Mouse (Mus musculus): ENCODE results near the gene Olfr221. TPM values are rescaled to one million over a fixed set of nuclear protein-coding genes. Genes with fewer than 3 reads are reported as not detected.
"Not testable (repeated sequence)": the region's sequence is repeated elsewhere in the genome, so short reads cannot be mapped to it uniquely, and the experiment has no call there.

Olfr221 gene
- polyA plus RNA-seq (2011; ENCODE audit: insufficient read length, low read depth, missing spikeins) = not detected in 2 replicates

- not testable (repeated sequence) for H3K27ac ChIP-seq (ENCODE audit: insufficient read depth, low read length); H3K4me3 ChIP-seq (ENCODE audit: insufficient read depth, low read length); H3K4me1 ChIP-seq (ENCODE audit: control insufficient read depth, insufficient read depth, low read length)
These were observed at the start of gene Olfr221 for GRCm38 (mm10) chr14:52042359-52042758. Gene Olfr221, minus strand, starts transcription at chr14:52042459.

GRCm38 (mm10) chr14:52083083-52083482 lies 40.8 kb upstream of the Olfr221 start:
- no peak overlapping the region for H3K27ac ChIP-seq (ENCODE audit: insufficient read depth, low read length)
- TF ChIP-seq POLR2A (IDR thresholded peaks at IDR 0.05; ENCODE audit: low read depth, low read length) (no peak), CTCF (IDR thresholded peaks at IDR 0.05; ENCODE audit: borderline replicate concordance, insufficient read depth, low read length) (no peak)
- H3K4me3 ChIP-seq (ENCODE audit: insufficient read depth, low read length) = no peak overlapping the region
- no peaks in the 10 kb centered on the region for H3K4me1 ChIP-seq (ENCODE audit: control insufficient read depth, insufficient read depth, low read length)

DNA sequence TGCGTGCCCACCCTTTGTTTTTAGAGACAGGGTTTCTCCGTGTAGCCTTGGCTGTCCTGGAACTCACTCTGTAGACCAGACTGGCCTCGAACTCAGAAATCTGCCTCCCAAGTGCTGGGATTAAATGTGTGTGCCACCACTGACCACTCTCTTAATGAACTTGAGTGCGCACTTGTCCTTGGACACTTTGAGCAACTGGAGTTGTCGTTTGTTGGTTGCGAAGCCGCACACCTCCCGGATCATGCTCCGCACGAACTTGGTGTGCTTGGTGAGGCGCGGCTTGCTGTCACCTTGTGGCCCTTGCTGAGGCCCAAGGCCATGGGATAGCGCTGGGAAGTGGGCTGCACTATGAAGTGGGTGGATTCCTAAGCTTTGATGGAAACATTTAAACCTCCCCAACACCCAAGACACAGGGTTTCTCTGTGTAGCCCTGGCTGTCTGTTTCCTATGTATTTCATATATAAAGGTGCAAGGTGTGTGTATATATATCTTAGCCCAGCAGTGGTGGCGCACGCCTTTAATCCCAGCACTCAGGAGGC lies 29.4 kb upstream of the Olfr221 start:
- H3K4me1 ChIP-seq (ENCODE audit: control insufficient read depth, insufficient read depth, low read length) = no peaks in the 10 kb centered on the region
- H3K4me3 ChIP-seq (ENCODE audit: insufficient read depth, low read length) = no peak overlapping the region
- TF ChIP-seq POLR2A (IDR thresholded peaks at IDR 0.05; ENCODE audit: low read depth, low read length) (no peak), CTCF (IDR thresholded peaks at IDR 0.05; ENCODE audit: borderline replicate concordance, insufficient read depth, low read length) (no peak)
- no peak overlapping the region for H3K27ac ChIP-seq (ENCODE audit: insufficient read depth, low read length)

GRCm38 (mm10) chr14:52066135-52066534 lies 23.9 kb upstream of the Olfr221 start:
- Histone ChIP-seq H3K27ac (ENCODE audit: insufficient read depth, low read length) (no peak overlapping the region), H3K4me1 (ENCODE audit: control insufficient read depth, insufficient read depth, low read length) (no peaks in the 10 kb centered on the region), H3K4me3 (ENCODE audit: insufficient read depth, low read length) (no peak overlapping the region)
- TF ChIP-seq CTCF (IDR thresholded peaks at IDR 0.05; ENCODE audit: borderline replicate concordance, insufficient read depth, low read length) (no peak), POLR2A (IDR thresholded peaks at IDR 0.05; ENCODE audit: low read depth, low read length) (no peak)

- Histone ChIP-seq H3K4me1 (ENCODE audit: control insufficient read depth, insufficient read depth, low read length) (no peaks in the 10 kb centered on the region), H3K27ac (ENCODE audit: insufficient read depth, low read length) (no peak overlapping the region), H3K4me3 (ENCODE audit: insufficient read depth, low read length) (no peak overlapping the region)
- TF ChIP-seq POLR2A (IDR thresholded peaks at IDR 0.05; ENCODE audit: low read depth, low read length) (no peak), CTCF (IDR thresholded peaks at IDR 0.05; ENCODE audit: borderline replicate concordance, insufficient read depth, low read length) (no peak)
These were observed 19.5 kb upstream of the Olfr221 start for GRCm38 (mm10) chr14:52061798-52062197.

- no peak overlapping the region for H3K4me3 ChIP-seq (ENCODE audit: insufficient read depth, low read length)
- H3K27ac ChIP-seq (ENCODE audit: insufficient read depth, low read length) = no peak overlapping the region
- H3K4me1 ChIP-seq (ENCODE audit: control insufficient read depth, insufficient read depth, low read length) = no peaks in the 10 kb centered on the region
- no peak for TF ChIP-seq CTCF (IDR thresholded peaks at IDR 0.05; ENCODE audit: borderline replicate concordance, insufficient read depth, low read length)
- no peak for TF ChIP-seq POLR2A (IDR thresholded peaks at IDR 0.05; ENCODE audit: low read depth, low read length)
These were observed 18.5 kb upstream of the Olfr221 start for GRCm38 (mm10) chr14:52060800-52061199.

DNA sequence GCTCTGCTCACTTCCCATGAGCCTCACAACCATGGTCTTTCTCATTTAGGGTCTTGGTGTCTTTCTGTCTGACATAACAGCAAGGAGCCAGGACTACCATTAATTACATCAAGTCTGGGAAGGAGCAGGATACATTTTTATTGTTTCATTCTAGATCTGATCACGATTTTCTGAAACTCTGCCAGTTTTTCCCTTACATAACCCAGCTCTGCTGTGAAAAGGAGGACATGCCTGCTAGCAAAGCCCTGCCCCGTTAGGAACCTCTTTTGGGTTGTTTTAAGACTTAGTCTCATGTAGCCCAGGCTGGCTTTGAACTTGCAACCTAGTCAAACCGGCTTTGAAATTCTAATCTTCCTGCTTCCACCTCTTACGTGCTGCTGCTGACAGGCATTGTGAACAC lies 17.7 kb upstream of the Olfr221 start:
- no peaks in the 10 kb centered on the region for H3K4me1 ChIP-seq (ENCODE audit: control insufficient read depth, insufficient read depth, low read length)
- no peak for TF ChIP-seq CTCF (IDR thresholded peaks at IDR 0.05; ENCODE audit: borderline replicate concordance, insufficient read depth, low read length)
- no peak for TF ChIP-seq POLR2A (IDR thresholded peaks at IDR 0.05; ENCODE audit: low read depth, low read length)
- H3K4me3 ChIP-seq (ENCODE audit: insufficient read depth, low read length) = no peak overlapping the region
- no peak overlapping the region for H3K27ac ChIP-seq (ENCODE audit: insufficient read depth, low read length)

DNA sequence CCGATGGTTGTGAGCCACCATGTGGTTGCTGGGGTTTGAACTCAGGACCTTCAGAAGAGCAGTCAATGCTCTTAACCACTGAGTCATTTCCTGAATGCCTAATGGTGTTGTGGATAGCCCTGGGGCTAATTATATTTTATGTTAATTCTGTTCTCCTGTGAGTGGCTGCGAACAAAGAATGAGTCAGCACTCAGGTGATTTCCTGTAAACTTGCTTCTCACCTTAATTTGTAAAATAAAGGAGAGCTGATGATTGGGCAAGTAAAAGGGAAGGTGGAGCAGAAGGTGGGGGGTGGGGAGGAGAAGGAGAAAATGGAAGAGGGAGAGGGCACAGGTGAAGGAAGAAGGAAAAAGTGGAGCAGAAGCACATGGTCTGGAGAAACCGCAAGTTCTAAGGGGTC lies 10.5 kb upstream of the Olfr221 start:
- H3K27ac ChIP-seq (ENCODE audit: insufficient read depth, low read length); H3K4me1 ChIP-seq (ENCODE audit: control insufficient read depth, insufficient read depth, low read length); H3K4me3 ChIP-seq (ENCODE audit: insufficient read depth, low read length): not testable (repeated sequence)

DNA sequence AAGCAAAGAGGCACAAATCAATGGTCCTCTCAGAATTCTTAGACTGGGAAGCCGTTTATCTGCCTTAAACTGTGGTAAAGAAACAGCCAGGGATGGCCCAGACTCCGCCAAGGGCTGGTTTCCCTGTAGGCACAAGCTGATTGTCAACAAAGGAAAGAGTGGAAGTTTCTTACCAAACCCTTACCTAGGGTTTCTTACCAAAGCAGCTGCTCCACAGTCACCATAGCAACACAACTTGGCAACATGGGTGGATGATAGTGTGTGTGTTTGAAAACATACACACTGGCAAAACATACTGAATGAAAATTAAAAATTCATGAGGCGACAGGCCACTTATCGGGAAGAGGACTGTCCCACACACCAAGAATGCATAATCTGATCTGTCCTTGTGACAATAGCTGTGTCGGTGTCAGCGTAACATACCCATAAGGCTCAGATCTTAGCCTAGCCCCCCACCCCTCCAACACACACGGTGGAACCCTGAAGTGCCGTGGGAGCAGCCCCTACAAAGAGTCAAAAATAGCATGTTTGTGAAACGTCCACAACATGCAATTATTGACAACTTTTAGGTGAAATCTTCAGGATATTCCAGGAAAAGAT lies 3.8 kb upstream of the Olfr221 start:
- H3K27ac ChIP-seq (ENCODE audit: insufficient read depth, low read length) = no peak overlapping the region
- TF ChIP-seq POLR2A (IDR thresholded peaks at IDR 0.05; ENCODE audit: low read depth, low read length) (no peak), CTCF (IDR thresholded peaks at IDR 0.05; ENCODE audit: borderline replicate concordance, insufficient read depth, low read length) (no peak)
- H3K4me3 ChIP-seq (ENCODE audit: insufficient read depth, low read length) = no peak overlapping the region
- H3K4me1 ChIP-seq (ENCODE audit: control insufficient read depth, insufficient read depth, low read length) = no peaks in the 10 kb centered on the region; the same call in 1 of the 2 replicates

DNA sequence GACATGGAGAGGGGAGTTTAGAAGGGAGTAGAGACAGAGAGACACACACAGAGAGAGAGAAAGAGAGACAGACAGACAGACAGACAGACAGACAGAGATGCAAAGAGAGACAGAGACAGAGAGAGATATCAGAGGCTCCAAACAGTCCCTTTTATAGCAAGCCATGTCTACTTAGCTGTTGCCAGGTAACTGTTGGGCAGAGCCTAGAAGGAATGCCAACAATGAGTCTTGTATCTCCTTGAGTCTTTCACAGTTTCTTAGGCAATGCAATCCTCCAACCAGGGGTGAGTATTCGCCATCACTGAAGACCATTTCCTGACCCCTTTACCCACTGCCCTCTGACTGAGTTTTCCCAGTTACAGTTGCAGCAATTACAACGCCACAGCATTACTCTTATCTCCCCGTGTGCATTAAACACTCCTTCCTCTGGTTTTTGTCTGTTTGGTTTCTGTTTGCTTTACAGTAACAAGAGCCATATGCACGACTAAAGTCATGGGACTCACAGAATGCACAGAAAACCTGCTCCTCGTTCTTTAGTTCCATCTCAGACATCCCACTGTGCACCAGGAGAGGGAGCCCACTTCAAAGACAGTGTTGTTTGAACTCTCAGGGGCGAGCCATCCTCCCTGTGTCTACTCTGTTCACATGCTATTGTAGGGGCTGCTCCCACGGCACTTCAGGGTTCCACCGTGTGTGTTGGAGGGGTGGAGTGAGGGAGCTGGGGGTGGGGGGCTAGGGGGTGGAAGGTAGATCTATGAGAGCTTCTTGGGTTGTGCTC lies 2.8 kb upstream of the Olfr221 start:
- no peaks in the 10 kb centered on the region; the same call in 1 of the 2 replicates for H3K4me1 ChIP-seq (ENCODE audit: control insufficient read depth, insufficient read depth, low read length)
- TF ChIP-seq POLR2A (IDR thresholded peaks at IDR 0.05; ENCODE audit: low read depth, low read length) = no peak
- no peak overlapping the region for H3K4me3 ChIP-seq (ENCODE audit: insufficient read depth, low read length)
- H3K27ac ChIP-seq (ENCODE audit: insufficient read depth, low read length) = no peak overlapping the region

All from embryonic fibroblast, embryonic 13.5 days (primary cell).